Mouse (Mus musculus) limb, embryonic 15.5 days (tissue): ENCODE measurements around the gene Dbr1. TPM values are rescaled to one million over a fixed set of nuclear protein-coding genes. Genes with fewer than 3 reads are reported as not detected.
A peak's percentile ranks its signal among the peaks of the same experiment; 100 is the strongest.
"Not testable (repeated sequence)": the region's sequence is repeated elsewhere in the genome, so short reads cannot be mapped to it uniquely, and the experiment has no call there.

Source experiments
- ATAC-seq: fragments of 200-750 bp; cut with Nextera tagmentation; 2 replicates; pipeline ENCODE4 v1.8.0; 2017; ENCODE audit warnings: low read depth, moderate TSS enrichment; ENCODE audit not compliant: insufficient number of reproducible peaks, low FRiP score, low TSS enrichment
- H3K27ac ChIP-seq: fragments of 300-500 bp; sonication (generic); 2 replicates; pipeline ENCODE4 v1.5.1; 2015; ENCODE audit warnings: moderate library complexity, mild to moderate bottlenecking, inconsistent platforms
- H3K27me3 ChIP-seq: fragments of 300-500 bp; sonication (generic); 2 replicates; pipeline ENCODE4 v1.6.1; 2015; ENCODE audit warnings: inconsistent platforms
- H3K36me3 ChIP-seq: fragments of 300-500 bp; sonication (generic); 2 replicates; pipeline ENCODE4 v1.6.1; 2015; ENCODE audit warnings: inconsistent platforms
- H3K4me1 ChIP-seq: fragments of 300-500 bp; sonication (generic); 2 replicates; pipeline ENCODE4 v1.6.1; 2015; ENCODE audit warnings: inconsistent platforms
- H3K4me2 ChIP-seq: fragments of 300-500 bp; sonication (generic); 2 replicates; pipeline ENCODE4 v1.6.1; 2015; ENCODE audit warnings: mild to moderate bottlenecking, inconsistent platforms
- H3K4me3 ChIP-seq: fragments of 300-500 bp; sonication (generic); 2 replicates; pipeline ENCODE4 v1.5.1; 2015; ENCODE audit warnings: mild to moderate bottlenecking, inconsistent platforms
- H3K9ac ChIP-seq: fragments of 300-500 bp; sonication (generic); 2 replicates; pipeline ENCODE4 v1.6.1; 2015; ENCODE audit warnings: inconsistent platforms
- H3K9me3 ChIP-seq: fragments of 300-500 bp; sonication (generic); 2 replicates; pipeline ENCODE4 v1.6.1; 2016; ENCODE audit warnings: inconsistent platforms
- WGBS: fragments of 180-500 bp; shearing (Covaris S2); methylation state at CpG from one replicate; pipeline ENCODE4 v1.1.7; 2015; 5-methylcytosine and 5-hydroxymethylcytosine counted together
- polyA plus RNA-seq: library from polyadenylated mRNA; unstranded; fragments of >200 nt; fragmentation: Nextera tagmentation; extraction: Ambion mirVana; gene quantifications from 2 replicates; pipeline ENCODE4 v1.2.1, GENCODE M21; 2015

Gene Dbr1
- polyA plus RNA-seq, 1 experiment from 2014 or later = 29.0 TPM

- H3K4me1 ChIP-seq = peaks cover 13% of the 10 kb centered on the region
- 0 out of 2 replicates have a peak, but pooled peaks have one; percentile 25 for ATAC-seq
- peak overlapping the region; percentile 85 for H3K4me2 ChIP-seq
- H3K36me3 ChIP-seq = no peaks in the 10 kb centered on the region
- H3K27me3 ChIP-seq = no peaks in the 10 kb centered on the region
- peak overlapping the region; percentile 93 for H3K9ac ChIP-seq
- 1% methylated on average over 15 of the region's 15 CpGs for WGBS
- H3K4me3 ChIP-seq = peak overlapping the region; percentile 87
- H3K27ac ChIP-seq = peak overlapping the region; percentile 97
- no peaks in the 10 kb centered on the region for H3K9me3 ChIP-seq
Measured at GRCm38 (mm10) chr9:99568023-99568346, 7.6 kb upstream of the Dbr1 start.

DNA sequence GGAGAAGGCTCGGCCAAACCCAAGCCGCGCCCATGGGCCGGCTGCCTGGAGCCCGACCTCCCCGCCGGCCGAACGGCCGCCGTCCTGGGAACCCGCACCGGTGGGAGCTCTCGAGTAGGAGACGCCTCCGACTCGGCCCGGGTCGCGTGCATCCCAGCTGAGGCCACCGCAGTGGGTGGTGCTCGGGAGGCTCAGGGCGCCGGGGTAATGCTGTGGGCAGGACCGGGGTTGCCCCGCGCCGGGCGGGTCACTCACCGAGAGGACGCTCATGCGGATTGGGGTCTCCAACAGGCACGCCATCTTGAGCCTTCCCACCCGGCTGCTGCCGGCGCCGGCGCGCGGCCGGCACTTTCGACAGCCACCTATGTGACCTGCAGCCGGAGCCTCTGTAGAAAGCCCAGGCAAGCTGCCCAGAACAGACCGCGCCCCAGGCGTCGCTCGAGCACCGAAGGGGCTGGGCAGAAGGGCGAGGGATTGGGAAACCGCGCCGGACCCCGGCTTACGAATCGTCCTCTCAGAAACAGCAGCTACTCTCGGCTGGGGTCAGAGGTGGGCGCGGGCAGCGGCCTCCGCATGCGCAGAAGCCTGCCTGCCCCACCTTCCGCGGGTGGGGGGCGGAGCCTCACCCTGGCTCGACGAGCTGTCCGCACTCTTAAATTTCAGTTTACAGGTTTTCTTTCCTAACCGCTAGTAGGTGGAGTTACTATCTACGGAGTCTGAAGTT lies 7.1 kb upstream of the Dbr1 start, which contains the start of gene Armc8:
Gene Armc8, minus strand, starts transcription at position 553 of the 724 bp plus-strand sequence.
- ATAC-seq = peak; percentile 93
- H3K4me2 ChIP-seq = peak within 1 kb of the TSS; percentile 85
- H3K9me3 ChIP-seq = no peaks in the 10 kb centered on the region
- under 1% methylated on average over 70 of the region's 70 CpGs for WGBS
- peaks cover 13% of the 10 kb centered on the region for H3K4me1 ChIP-seq
- H3K9ac ChIP-seq = peak within 1 kb of the TSS; percentile 93
- no peaks in the 10 kb centered on the region for H3K27me3 ChIP-seq
- H3K4me3 ChIP-seq = peak within 1 kb of the TSS; percentile 87
- H3K36me3 ChIP-seq = no peaks in the 10 kb centered on the region
- H3K27ac ChIP-seq = peak within 1 kb of the TSS; percentile 97

DNA sequence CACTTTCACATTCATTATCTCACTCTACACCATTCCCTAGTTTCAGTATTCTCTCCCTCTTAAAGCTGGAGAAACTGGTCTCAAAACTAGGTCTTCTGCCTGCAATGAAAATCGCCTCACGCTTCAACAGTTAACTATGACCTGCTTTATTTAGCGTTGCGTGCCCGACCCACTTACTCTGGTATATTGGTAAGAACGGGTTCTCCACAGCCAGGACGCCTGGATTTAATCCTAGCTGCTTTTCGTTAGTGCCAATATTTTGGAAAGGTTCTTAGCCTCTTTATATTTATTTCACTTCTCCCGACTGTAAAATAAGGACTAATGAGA lies 6.6 kb upstream of the Dbr1 start:
- Histone ChIP-seq H3K9ac (peak overlapping the region; percentile 39), H3K4me1 (peaks cover 13% of the 10 kb centered on the region), H3K9me3 (no peaks in the 10 kb centered on the region), H3K27me3 (no peaks in the 10 kb centered on the region), H3K27ac (peak overlapping the region; percentile 97), H3K4me3 (peak overlapping the region; percentile 87), H3K4me2 (peak overlapping the region; percentile 85), H3K36me3 (no peaks in the 10 kb centered on the region)
- peak; percentile 42; the same call in 1 of the 2 replicates for ATAC-seq
- 2% methylated on average over 9 of the region's 9 CpGs for WGBS

GRCm38 (mm10) chr9:99580655-99581054 lies 5.1 kb downstream of the Dbr1 start:
- no peak for ATAC-seq
- WGBS = 35% methylated on average over 2 of the region's 2 CpGs
- H3K36me3 ChIP-seq = peaks cover 38% of the 10 kb centered on the region

GRCm38 (mm10) chr9:99587505-99588202 lies 12.1 kb downstream of the Dbr1 start:
- no peaks in the 10 kb centered on the region for H3K9me3 ChIP-seq
- H3K4me1 ChIP-seq = no peaks in the 10 kb centered on the region
- no peak overlapping the region for H3K9ac ChIP-seq
- H3K27me3 ChIP-seq = no peaks in the 10 kb centered on the region
- no peak overlapping the region for H3K4me3 ChIP-seq
- no peak overlapping the region for H3K27ac ChIP-seq
- no peak overlapping the region for H3K4me2 ChIP-seq
- WGBS = 27% methylated on average over 8 of the region's 8 CpGs
- ATAC-seq = no peak
- peaks cover 19% of the 10 kb centered on the region for H3K36me3 ChIP-seq

More at GRCm38 (mm10) chr9:99580655-99581054, 5.1 kb downstream of the Dbr1 start:
- Histone ChIP-seq H3K9me3 (no peaks in the 10 kb centered on the region), H3K9ac (no peak overlapping the region), H3K27me3 (no peaks in the 10 kb centered on the region), H3K4me3 (no peak overlapping the region), H3K4me1 (peaks cover 8% of the 10 kb centered on the region), H3K4me2 (no peak overlapping the region), H3K27ac (no peak overlapping the region)

GRCm38 (mm10) chr9:99591144-99591543 lies 15.5 kb downstream of the Dbr1 start:
- no peaks in the 10 kb centered on the region for H3K36me3 ChIP-seq
- ATAC-seq = no peak
- no peaks in the 10 kb centered on the region for H3K4me1 ChIP-seq
- no peak overlapping the region for H3K9ac ChIP-seq
- no peaks in the 10 kb centered on the region for H3K9me3 ChIP-seq
- H3K27ac ChIP-seq = no peak overlapping the region
- no peak overlapping the region for H3K4me2 ChIP-seq
- no peak overlapping the region for H3K4me3 ChIP-seq
- WGBS = 74% methylated on average over 8 of the region's 8 CpGs
- H3K27me3 ChIP-seq = no peaks in the 10 kb centered on the region

DNA sequence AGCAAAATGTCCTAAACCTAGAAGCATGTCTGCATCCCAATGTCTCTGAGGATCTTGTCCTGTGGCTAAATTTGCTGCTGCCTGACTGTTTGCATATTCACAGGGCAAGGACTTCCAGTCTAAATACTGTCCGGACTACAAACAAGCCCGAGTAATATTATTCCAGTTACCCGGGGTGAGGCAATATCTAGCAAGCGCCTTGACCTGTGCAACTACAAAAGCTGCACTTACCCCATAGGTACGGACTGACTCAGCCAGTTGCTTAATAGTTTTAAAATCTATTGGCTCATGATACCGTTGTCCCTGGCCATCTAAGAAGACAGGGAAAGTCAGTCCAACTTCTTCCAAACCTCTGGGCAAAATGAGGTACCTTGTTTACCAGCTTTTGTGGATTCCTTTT lies 23.5 kb downstream of the Dbr1 start:
- not testable (repeated sequence) for H3K36me3 ChIP-seq, ATAC-seq, H3K4me1 ChIP-seq, H3K27me3 ChIP-seq, H3K9ac ChIP-seq, H3K27ac ChIP-seq, H3K4me3 ChIP-seq, H3K9me3 ChIP-seq, H3K4me2 ChIP-seq
- WGBS = 91% methylated on average over 6 of the region's 6 CpGs

- Histone ChIP-seq H3K4me1 (no peaks in the 10 kb centered on the region), H3K4me2 (no peak overlapping the region), H3K4me3 (no peak overlapping the region), H3K9ac (no peak overlapping the region), H3K9me3 (no peaks in the 10 kb centered on the region), H3K27ac (no peak overlapping the region), H3K36me3 (no peaks in the 10 kb centered on the region), H3K27me3 (no peaks in the 10 kb centered on the region)
- 62% methylated on average over 2 of the region's 2 CpGs for WGBS
- ATAC-seq = no peak
Measured at GRCm38 (mm10) chr9:99603566-99603965, 28.0 kb downstream of the Dbr1 start.

- no peaks in the 10 kb centered on the region for H3K9me3 ChIP-seq
- H3K4me1 ChIP-seq = no peaks in the 10 kb centered on the region
- H3K9ac ChIP-seq = no peak within 1 kb of the TSS
- H3K4me2 ChIP-seq = no peak within 1 kb of the TSS
- H3K27ac ChIP-seq = no peak within 1 kb of the TSS
- H3K27me3 ChIP-seq = no peaks in the 10 kb centered on the region
- H3K36me3 ChIP-seq = no peaks in the 10 kb centered on the region
- no peak for ATAC-seq
- 41% methylated on average over 2 of the region's 2 CpGs for WGBS
- no peak within 1 kb of the TSS for H3K4me3 ChIP-seq
Measured at GRCm38 (mm10) chr9:99612202-99612601, 36.6 kb downstream of the Dbr1 start, which contains the start of gene A4gnt. Gene A4gnt (plus strand): TSS chr9:99612502.

DNA sequence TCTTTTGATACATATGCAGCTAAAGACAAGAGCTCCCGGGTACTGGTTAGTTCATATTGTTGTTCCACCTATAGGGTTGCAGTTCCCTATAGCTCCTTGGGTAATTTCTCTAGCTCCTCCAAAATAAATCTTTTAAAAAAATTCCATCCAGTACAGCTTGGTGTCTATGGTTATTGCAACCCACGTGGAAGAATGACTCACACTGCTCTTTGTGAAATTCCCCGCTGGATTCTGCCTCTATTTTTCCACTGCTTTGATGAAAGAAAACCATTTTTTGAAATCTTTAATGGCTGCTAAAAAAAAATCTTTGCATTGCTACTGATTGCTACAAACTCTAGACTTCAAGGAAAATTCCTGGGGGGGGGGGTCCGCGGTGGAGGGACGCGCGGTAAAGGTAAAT lies 44.1 kb downstream of the Dbr1 start:
- Histone ChIP-seq H3K9ac (no peak overlapping the region), H3K4me1 (no peaks in the 10 kb centered on the region), H3K36me3 (no peaks in the 10 kb centered on the region), H3K27me3 (no peaks in the 10 kb centered on the region), H3K9me3 (no peaks in the 10 kb centered on the region), H3K4me3 (no peak overlapping the region), H3K27ac (no peak overlapping the region), H3K4me2 (no peak overlapping the region)
- no peak for ATAC-seq
- 86% methylated on average over 8 of the region's 8 CpGs for WGBS

DNA sequence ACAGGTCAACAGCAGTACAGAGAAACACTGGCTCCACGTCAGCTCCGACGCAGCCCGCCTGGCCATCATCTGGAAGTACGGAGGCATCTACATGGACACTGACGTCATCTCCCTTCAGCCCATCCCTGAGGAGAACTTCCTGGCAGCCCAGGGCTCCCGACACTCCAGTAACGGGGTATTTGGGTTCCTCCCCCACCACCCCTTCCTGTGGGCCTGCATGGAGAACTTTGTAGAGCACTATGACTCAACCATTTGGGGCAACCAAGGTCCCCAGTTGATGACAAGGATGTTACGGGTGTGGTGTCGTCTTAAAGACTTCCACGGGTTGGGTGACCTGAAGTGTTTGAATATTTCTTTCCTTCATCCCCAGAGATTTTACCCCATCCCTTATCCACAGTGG lies 44.6 kb downstream of the Dbr1 start:
- no peaks in the 10 kb centered on the region for H3K36me3 ChIP-seq
- no peak for ATAC-seq
- WGBS = 89% methylated on average over 11 of the region's 11 CpGs
- no peak overlapping the region for H3K4me3 ChIP-seq
- H3K27ac ChIP-seq = no peak overlapping the region
- no peak overlapping the region for H3K4me2 ChIP-seq
- H3K9ac ChIP-seq = no peak overlapping the region
- H3K4me1 ChIP-seq = no peaks in the 10 kb centered on the region
- no peaks in the 10 kb centered on the region for H3K9me3 ChIP-seq
- no peaks in the 10 kb centered on the region for H3K27me3 ChIP-seq

GRCm38 (mm10) chr9:99622034-99622433 lies 46.4 kb downstream of the Dbr1 start:
- Histone ChIP-seq H3K4me3 (no peak overlapping the region), H3K27ac (no peak overlapping the region), H3K9me3 (no peaks in the 10 kb centered on the region), H3K9ac (no peak overlapping the region), H3K27me3 (no peaks in the 10 kb centered on the region), H3K4me2 (no peak overlapping the region), H3K36me3 (no peaks in the 10 kb centered on the region), H3K4me1 (no peaks in the 10 kb centered on the region)
- 84% methylated on average over 1 of the region's 1 CpGs for WGBS
- no peak for ATAC-seq
